Mouse (Mus musculus): ENCODE results near the gene Pak6. TPM values are rescaled to one million over a fixed set of nuclear protein-coding genes. Genes with fewer than 3 reads are reported as not detected.

Gene Pak6
- polyA plus RNA-seq (2016; fragmentation: Nextera tagmentation; extraction: Ambion mirVana): 1.2 and 1.5 TPM in 2 replicates

- Histone ChIP-seq H3K36me3 (no peaks in the 10 kb centered on the region), H3K4me1 (peaks cover 24% of the 10 kb centered on the region), H3K9me3 (no peaks in the 10 kb centered on the region), H3K27ac (no peak within 1 kb of the TSS), H3K4me3 (peak within 1 kb of the TSS; percentile 39), H3K4me2 (replicated peaks) (peak within 1 kb of the TSS; percentile 82), H3K27me3 (peaks cover 27% of the 10 kb centered on the region), H3K9ac (peak within 1 kb of the TSS; percentile 42)
- WGBS: 2% methylated on average over 37 of the region's 37 CpGs
- no peak for ATAC-seq (ENCODE audit: insufficient number of reproducible peaks, insufficient read depth, low FRiP score, low TSS enrichment)
Measured at GRCm38 (mm10) chr2:118662902-118663803, at the start of gene Pak6. Gene Pak6 (plus strand): TSS chr2:118663303.

DNA sequence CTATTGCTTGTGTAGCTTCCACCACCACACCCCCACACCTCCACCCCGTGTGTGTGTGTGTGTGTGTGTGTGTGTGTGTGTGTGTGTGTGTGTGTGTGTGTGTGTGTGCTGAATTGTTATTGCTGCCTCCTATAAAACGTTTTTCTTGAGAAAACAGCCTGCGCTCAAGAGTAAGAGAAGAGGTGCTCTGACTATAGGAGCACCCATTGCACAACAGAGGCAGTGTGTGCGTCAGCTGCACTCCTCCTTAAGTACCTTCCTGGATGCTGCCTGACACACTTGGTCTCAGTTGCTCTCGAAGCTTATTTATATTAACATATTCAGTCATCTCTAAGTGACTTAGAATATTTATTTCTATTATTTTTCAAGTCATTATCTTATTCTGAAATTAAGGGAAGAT lies 45.1 kb upstream of the Pak6 start:
- peaks cover 92% of the 10 kb centered on the region for H3K36me3 ChIP-seq

GRCm38 (mm10) chr2:118620101-118620500 lies 43.0 kb upstream of the Pak6 start:
- Histone ChIP-seq H3K36me3 (peaks cover 84% of the 10 kb centered on the region), H3K9me3 (no peaks in the 10 kb centered on the region), H3K27ac (no peak overlapping the region), H3K4me1 (no peaks in the 10 kb centered on the region), H3K4me2 (replicated peaks) (no peak overlapping the region), H3K4me3 (no peak overlapping the region), H3K9ac (no peak overlapping the region), H3K27me3 (no peaks in the 10 kb centered on the region)
- ATAC-seq (ENCODE audit: insufficient number of reproducible peaks, insufficient read depth, low FRiP score, low TSS enrichment): no peak
- 65% methylated on average over 2 of the region's 2 CpGs for WGBS

More for the DNA sequence above, 45.1 kb upstream of the Pak6 start:
- no peak overlapping the region for H3K4me3 ChIP-seq
- H3K4me1 ChIP-seq: no peaks in the 10 kb centered on the region
- no peaks in the 10 kb centered on the region for H3K27me3 ChIP-seq
- no peak overlapping the region for H3K27ac ChIP-seq
- H3K9me3 ChIP-seq: no peaks in the 10 kb centered on the region
- 90% methylated on average over 5 of the region's 5 CpGs for WGBS
- no peak overlapping the region for H3K9ac ChIP-seq
- no peak for ATAC-seq (ENCODE audit: insufficient number of reproducible peaks, insufficient read depth, low FRiP score, low TSS enrichment)
- H3K4me2 ChIP-seq (replicated peaks): no peak overlapping the region

DNA sequence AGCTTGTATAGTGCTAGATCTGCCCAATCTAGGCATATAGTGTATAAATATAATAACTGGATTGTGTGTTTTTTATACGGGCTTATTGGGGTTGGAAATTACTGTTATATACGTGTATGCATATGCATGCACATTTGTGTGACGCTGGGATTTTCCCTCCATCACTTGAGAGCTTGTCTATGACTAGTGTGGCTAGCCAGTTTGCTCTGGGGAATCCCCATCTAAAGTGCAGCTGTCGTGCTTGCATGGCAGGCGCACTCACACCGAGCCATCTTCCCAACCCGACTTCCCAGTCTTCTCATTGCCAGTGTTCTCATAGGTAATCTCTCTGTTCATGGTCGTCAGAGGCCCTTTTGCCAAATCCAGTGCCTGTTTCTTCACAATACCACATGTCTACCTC lies 42.5 kb upstream of the Pak6 start:
- Histone ChIP-seq H3K4me2 (replicated peaks) (no peak overlapping the region), H3K27ac (no peak overlapping the region), H3K4me3 (no peak overlapping the region), H3K27me3 (no peaks in the 10 kb centered on the region), H3K36me3 (peaks cover 79% of the 10 kb centered on the region), H3K4me1 (no peaks in the 10 kb centered on the region), H3K9ac (no peak overlapping the region), H3K9me3 (no peaks in the 10 kb centered on the region)
- 89% methylated on average over 8 of the region's 8 CpGs for WGBS
- no peak for ATAC-seq (ENCODE audit: insufficient number of reproducible peaks, insufficient read depth, low FRiP score, low TSS enrichment)

DNA sequence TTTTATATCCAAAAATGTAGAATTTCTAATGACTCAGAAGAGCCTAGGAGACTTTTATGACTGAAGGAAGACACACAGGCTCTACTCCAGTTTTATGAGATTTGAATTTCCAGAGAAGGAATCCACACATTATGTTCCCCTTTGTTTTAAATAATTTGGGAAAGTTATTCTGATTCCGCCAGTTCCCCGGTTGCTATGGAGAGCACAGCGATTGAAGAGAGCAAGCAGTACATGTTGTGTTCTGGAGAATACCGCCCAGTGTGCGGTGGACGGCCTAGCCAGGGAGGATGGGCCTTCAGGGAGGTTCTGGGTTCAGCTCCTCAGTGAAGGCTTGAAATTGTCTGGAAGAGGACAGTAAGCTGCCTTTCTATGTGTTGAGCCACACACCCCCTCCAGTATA lies 33.8 kb upstream of the Pak6 start:
- H3K27ac ChIP-seq: no peak overlapping the region
- ATAC-seq (ENCODE audit: insufficient number of reproducible peaks, insufficient read depth, low FRiP score, low TSS enrichment): no peak
- no peaks in the 10 kb centered on the region for H3K9me3 ChIP-seq
- peaks cover 74% of the 10 kb centered on the region for H3K36me3 ChIP-seq
- H3K4me3 ChIP-seq: no peak overlapping the region
- H3K9ac ChIP-seq: no peak overlapping the region
- no peak overlapping the region for H3K4me2 ChIP-seq (replicated peaks)
- no peaks in the 10 kb centered on the region for H3K27me3 ChIP-seq
- no peaks in the 10 kb centered on the region for H3K4me1 ChIP-seq
- whole genome bisulfite sequencing: 96% methylated on average over 6 of the region's 6 CpGs

DNA sequence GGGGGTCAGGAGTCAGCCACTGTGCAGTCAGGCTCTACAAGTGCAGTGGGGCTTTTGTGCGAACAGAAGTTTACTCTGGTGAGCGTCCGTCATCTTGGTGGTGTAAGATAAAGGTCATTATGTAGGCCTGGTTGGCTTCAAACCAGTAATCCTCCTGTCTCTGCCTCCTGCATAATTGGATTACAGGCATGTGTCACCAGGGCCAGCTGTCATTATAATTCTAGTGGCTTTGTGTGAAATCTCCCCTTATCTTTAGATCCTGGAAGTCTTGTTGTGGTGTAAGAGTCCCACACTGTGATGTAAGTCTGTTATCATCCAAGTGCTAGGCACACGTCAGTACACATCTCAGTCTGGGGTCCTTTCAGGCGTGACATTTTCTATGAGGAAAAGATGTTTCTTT lies 29.7 kb upstream of the Pak6 start:
- Histone ChIP-seq H3K36me3 (peaks cover 81% of the 10 kb centered on the region), H3K4me2 (replicated peaks) (no peak overlapping the region), H3K4me3 (no peak overlapping the region), H3K9me3 (no peaks in the 10 kb centered on the region), H3K27ac (no peak overlapping the region), H3K9ac (no peak overlapping the region), H3K4me1 (no peaks in the 10 kb centered on the region), H3K27me3 (no peaks in the 10 kb centered on the region)
- ATAC-seq (ENCODE audit: insufficient number of reproducible peaks, insufficient read depth, low FRiP score, low TSS enrichment): no peak
- 73% methylated on average over 5 of the region's 5 CpGs for WGBS

- ATAC-seq (ENCODE audit: insufficient number of reproducible peaks, insufficient read depth, low FRiP score, low TSS enrichment): no peak
- H3K4me3 ChIP-seq: no peak overlapping the region
- H3K27ac ChIP-seq: no peak overlapping the region
- no peaks in the 10 kb centered on the region for H3K4me1 ChIP-seq
- no peaks in the 10 kb centered on the region for H3K27me3 ChIP-seq
- WGBS: 82% methylated on average over 5 of the region's 5 CpGs
- H3K4me2 ChIP-seq (replicated peaks): no peak overlapping the region
- H3K36me3 ChIP-seq: peaks cover 89% of the 10 kb centered on the region
- no peaks in the 10 kb centered on the region for H3K9me3 ChIP-seq
- H3K9ac ChIP-seq: no peak overlapping the region
Measured at GRCm38 (mm10) chr2:118637258-118637657, 25.8 kb upstream of the Pak6 start.

GRCm38 (mm10) chr2:118637888-118638526 lies 25.1 kb upstream of the Pak6 start:
- ATAC-seq (ENCODE audit: insufficient number of reproducible peaks, insufficient read depth, low FRiP score, low TSS enrichment): no peak
- Histone ChIP-seq H3K9me3 (no peaks in the 10 kb centered on the region), H3K9ac (no peak overlapping the region), H3K27ac (no peak overlapping the region), H3K4me2 (replicated peaks) (no peak overlapping the region), H3K36me3 (peaks cover 91% of the 10 kb centered on the region), H3K27me3 (no peaks in the 10 kb centered on the region), H3K4me3 (no peak overlapping the region), H3K4me1 (no peaks in the 10 kb centered on the region)
- 46% methylated on average over 8 of the region's 8 CpGs for WGBS

- Histone ChIP-seq H3K27ac (no peak overlapping the region), H3K36me3 (peaks cover 90% of the 10 kb centered on the region), H3K4me1 (no peaks in the 10 kb centered on the region), H3K9me3 (no peaks in the 10 kb centered on the region), H3K27me3 (no peaks in the 10 kb centered on the region), H3K4me2 (replicated peaks) (no peak overlapping the region), H3K9ac (no peak overlapping the region), H3K4me3 (no peak overlapping the region)
- ATAC-seq (ENCODE audit: insufficient number of reproducible peaks, insufficient read depth, low FRiP score, low TSS enrichment): no peak
- WGBS: 93% methylated on average over 8 of the region's 8 CpGs
Measured at GRCm38 (mm10) chr2:118638686-118639085, 24.4 kb upstream of the Pak6 start.

- H3K4me3 ChIP-seq: no peak overlapping the region
- WGBS: 72% methylated on average over 2 of the region's 2 CpGs
- ATAC-seq (ENCODE audit: insufficient number of reproducible peaks, insufficient read depth, low FRiP score, low TSS enrichment): no peak
- H3K9ac ChIP-seq: no peak overlapping the region
- H3K36me3 ChIP-seq: peaks cover 79% of the 10 kb centered on the region
- H3K27ac ChIP-seq: no peak overlapping the region
- no peaks in the 10 kb centered on the region for H3K9me3 ChIP-seq
- H3K27me3 ChIP-seq: no peaks in the 10 kb centered on the region
- no peak overlapping the region for H3K4me2 ChIP-seq (replicated peaks)
- no peaks in the 10 kb centered on the region for H3K4me1 ChIP-seq
Measured at GRCm38 (mm10) chr2:118641147-118641546, 22.0 kb upstream of the Pak6 start.

DNA sequence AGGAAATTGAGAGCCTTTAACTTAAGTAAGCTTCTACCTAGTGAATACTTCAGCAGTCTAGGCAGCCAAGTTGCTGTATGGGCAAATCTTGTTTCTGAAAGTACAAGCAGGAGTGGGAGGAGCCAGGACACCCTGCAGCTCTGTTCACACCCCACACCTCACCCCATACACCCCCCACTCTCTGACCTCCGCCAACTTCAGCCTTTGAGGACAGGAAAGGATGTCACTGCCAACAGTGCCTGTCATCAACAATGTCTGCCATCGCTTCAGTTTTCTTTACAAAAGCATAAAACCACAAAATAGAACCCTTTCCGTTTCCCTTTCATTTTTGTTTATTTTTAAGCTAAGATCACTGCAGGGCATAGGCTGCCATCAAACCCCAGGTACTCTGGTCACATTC lies 20.7 kb upstream of the Pak6 start:
- H3K9me3 ChIP-seq: no peaks in the 10 kb centered on the region
- no peaks in the 10 kb centered on the region for H3K27me3 ChIP-seq
- no peak overlapping the region for H3K4me3 ChIP-seq
- 69% methylated on average over 3 of the region's 3 CpGs for WGBS
- no peak overlapping the region for H3K27ac ChIP-seq
- no peak overlapping the region for H3K9ac ChIP-seq
- peaks cover 71% of the 10 kb centered on the region for H3K36me3 ChIP-seq
- no peaks in the 10 kb centered on the region for H3K4me1 ChIP-seq
- no peak overlapping the region for H3K4me2 ChIP-seq (replicated peaks)
- ATAC-seq (ENCODE audit: insufficient number of reproducible peaks, insufficient read depth, low FRiP score, low TSS enrichment): no peak

DNA sequence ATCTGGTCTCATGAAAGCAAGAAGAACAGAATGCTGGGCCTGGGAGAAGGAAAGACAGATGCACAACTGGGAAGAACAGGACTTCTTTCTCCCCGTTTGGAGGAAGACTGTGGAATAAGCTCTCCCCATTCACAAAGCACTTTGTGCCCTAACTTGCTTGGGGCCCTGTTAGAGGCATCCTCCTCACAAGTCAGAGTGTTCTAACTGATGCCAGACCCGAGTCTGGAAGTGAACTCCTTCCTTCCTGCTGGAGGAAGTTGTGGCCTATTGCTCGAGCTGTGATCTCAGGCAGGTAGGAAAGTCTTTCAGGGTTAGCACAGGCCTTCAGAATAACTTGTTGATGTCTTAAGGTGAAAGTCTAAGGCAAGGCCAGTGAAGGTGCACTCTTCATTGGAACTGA lies 20.2 kb upstream of the Pak6 start:
- no peak overlapping the region for H3K4me3 ChIP-seq

More for the DNA sequence above, 20.2 kb upstream of the Pak6 start:
- H3K9ac ChIP-seq: no peak overlapping the region
- peaks cover 70% of the 10 kb centered on the region for H3K36me3 ChIP-seq
- H3K27ac ChIP-seq: no peak overlapping the region
- H3K4me2 ChIP-seq (replicated peaks): no peak overlapping the region
- 50% methylated on average over 3 of the region's 3 CpGs for WGBS
- H3K4me1 ChIP-seq: no peaks in the 10 kb centered on the region
- no peaks in the 10 kb centered on the region for H3K27me3 ChIP-seq
- H3K9me3 ChIP-seq: no peaks in the 10 kb centered on the region
- ATAC-seq (ENCODE audit: insufficient number of reproducible peaks, insufficient read depth, low FRiP score, low TSS enrichment): no peak
